Mouse (Mus musculus) adrenal gland, postnatal 14 days (tissue): ENCODE data around the gene Map3k12. TPM values are rescaled to one million over a fixed set of nuclear protein-coding genes. Genes with fewer than 3 reads are reported as not detected.

Experiments used
- DNase-seq: peaks from one replicate; pipeline ENCODE4 v3.0.0; 2021; ENCODE audit warnings: mixed read lengths
- long read RNA-seq, 2 experiments: library from polyadenylated mRNA; stranded (forward); transcript quantifications; one replicate each; pipeline ENCODE4 v2.0.0; 2021
- total RNA-seq: library from RNA; stranded (reverse); gene quantifications from 2 replicates; pipeline ENCODE4 v1.2.3, GENCODE M21; 2021

The Map3k12 gene
- total RNA-seq = 8.2 and 9.4 TPM in 2 replicates
- long read RNA-seq, experiment 1, full-length matches to known transcripts = 2 of 12 reads
- long read RNA-seq, experiment 1, partial matches to known transcripts = 2 of 12 reads
- long read RNA-seq, experiment 1, other reads (novel, unspliced or antisense) = 8 of 12 reads
- long read RNA-seq, experiment 2, full-length matches to known transcripts = 4 of 14 reads
- long read RNA-seq, experiment 2, partial matches to known transcripts = 2 of 14 reads
- long read RNA-seq, experiment 2, other reads (novel, unspliced or antisense) = 8 of 14 reads

- peak; percentile 80 for DNase-seq
Observed at GRCm38 (mm10) chr15:102516728-102517404, at the start of gene Map3k12. Map3k12 (minus strand) TSS chr15:102517064.

GRCm38 (mm10) chr15:102563681-102564080, 46.8 kb upstream of the Map3k12 start:
- no peak for DNase-seq

DNA sequence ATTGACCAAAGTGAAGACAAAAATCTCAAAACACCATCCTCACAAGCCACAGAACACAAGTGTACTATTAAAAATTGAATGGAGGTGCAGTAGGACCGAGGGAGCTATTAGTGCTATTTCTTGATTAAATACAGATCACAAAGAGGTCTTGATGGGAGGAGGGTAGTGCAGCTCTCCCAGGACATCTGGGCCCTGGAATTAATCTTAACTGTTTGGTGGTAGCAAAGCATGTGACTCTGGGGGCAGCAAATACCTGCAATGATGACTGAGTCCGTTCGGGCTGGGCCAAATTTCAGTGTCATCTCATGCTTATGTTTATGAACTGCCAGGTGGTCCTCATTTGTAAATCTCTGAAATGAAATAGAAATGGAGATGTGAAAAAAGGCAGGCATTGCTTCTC, 46.2 kb upstream of the Map3k12 start:
- no peak for DNase-seq

DNA sequence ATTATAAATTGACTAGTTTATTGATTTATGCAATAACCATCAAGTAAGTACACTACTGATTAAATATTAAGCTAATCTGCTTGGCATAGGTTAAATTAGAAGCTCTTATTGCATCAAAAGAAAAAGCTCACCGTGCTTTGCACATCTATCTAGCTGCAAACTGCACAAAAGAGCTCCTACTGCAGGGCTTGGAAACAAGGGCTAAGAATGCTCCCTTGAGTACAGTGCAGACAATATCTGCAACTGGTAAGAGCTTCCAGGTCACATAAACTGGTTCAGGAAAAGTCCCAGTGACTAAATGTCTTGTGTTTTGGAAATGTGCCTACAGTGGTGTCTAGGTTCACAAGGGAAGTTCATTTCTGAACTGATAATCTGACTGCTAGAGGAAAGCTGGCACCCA, 45.6 kb upstream of the Map3k12 start:
- no peak for DNase-seq

- no peak for DNase-seq
Observed at GRCm38 (mm10) chr15:102557580-102557979, 40.7 kb upstream of the Map3k12 start.

DNA sequence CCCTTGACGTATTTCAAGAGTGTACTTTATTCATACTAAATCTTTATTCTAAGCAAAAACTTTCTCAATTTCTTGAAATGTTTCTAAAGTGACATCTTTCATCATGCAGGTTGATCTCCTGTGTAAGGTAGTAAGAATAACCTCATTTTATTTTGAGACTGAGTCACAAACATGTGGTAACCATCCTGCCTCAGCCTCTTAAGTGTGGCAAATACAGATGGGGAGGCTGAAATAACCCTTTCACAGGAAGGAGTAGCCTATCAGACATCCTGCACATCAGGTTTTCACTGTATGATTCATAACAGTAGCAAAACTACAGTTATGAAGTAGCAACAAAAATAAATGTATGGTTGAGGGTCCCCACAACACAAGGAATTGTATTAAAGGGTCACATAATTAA, 38.7 kb upstream of the Map3k12 start:
- DNase-seq = no peak

- DNase-seq = no peak
Observed at GRCm38 (mm10) chr15:102552599-102552998, 35.7 kb upstream of the Map3k12 start.

- peak; percentile 14 for DNase-seq
Observed at GRCm38 (mm10) chr15:102547478-102547877, 30.6 kb upstream of the Map3k12 start.

- DNase-seq = peak; percentile 68
Observed at GRCm38 (mm10) chr15:102546677-102547427, 30.0 kb upstream of the Map3k12 start.

DNA sequence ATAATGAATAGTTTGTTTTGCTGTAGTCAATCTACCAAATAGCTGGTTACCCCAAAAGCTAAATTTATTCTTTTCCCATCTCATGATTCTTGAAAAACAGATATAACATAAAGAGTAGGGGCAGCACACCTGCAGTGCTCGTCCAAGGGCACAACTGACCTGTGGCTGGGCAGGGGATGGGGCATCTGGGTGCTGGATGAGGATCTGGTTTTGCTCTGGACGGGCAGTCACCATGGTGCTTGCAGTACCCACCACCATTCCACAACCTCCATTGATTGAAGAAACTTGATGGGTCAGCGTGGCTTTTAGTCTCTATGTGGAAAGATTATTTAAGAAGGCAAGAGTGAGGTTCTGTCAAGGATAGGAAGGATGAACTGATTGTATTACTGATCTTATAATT, 29.4 kb upstream of the Map3k12 start:
- no peak for DNase-seq

GRCm38 (mm10) chr15:102544801-102545200, 27.9 kb upstream of the Map3k12 start:
- DNase-seq = no peak

DNA sequence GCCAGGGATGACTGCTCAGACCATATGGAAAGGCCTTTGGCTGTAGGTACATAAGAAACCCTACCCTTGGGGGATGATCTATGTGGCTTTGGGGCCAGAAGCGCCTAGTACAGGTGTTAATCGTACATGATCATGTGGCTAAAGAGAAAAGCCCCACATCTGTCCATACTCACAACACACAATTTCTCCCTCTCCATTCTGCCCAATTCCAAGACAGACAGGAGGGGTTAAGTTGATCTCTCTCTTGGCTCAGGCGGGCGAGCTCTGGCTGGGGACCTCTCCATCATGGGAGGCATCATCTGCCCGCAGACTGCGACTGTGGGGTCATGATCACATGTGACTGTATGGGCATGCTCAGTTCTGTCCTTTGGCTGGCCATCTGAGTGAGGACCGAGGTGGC, 17.1 kb upstream of the Map3k12 start:
- no peak for DNase-seq

- no peak for DNase-seq
Observed at GRCm38 (mm10) chr15:102532106-102532900, 15.4 kb upstream of the Map3k12 start.

- no peak for DNase-seq
Observed at GRCm38 (mm10) chr15:102531586-102531985, 14.7 kb upstream of the Map3k12 start.

DNA sequence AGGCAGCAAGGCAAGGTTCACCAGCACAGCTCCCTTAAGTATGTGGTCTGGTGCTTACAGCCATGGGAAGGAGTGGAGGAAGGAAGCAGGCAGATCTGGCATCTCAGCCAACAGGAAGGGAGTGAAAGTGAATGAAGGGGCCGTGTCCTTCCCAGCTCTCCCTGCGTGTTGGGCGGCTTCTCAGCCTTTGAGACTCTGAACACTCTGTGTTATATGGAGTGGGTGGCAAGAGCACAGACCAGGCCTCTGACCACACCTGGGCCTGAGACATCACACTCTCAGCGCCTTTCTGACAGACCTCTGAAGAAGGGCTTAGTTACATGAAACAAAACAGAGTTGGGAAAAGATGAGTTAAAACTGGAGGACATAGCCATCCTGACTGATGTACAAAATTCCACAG, 13.7 kb upstream of the Map3k12 start:
- DNase-seq = no peak

DNA sequence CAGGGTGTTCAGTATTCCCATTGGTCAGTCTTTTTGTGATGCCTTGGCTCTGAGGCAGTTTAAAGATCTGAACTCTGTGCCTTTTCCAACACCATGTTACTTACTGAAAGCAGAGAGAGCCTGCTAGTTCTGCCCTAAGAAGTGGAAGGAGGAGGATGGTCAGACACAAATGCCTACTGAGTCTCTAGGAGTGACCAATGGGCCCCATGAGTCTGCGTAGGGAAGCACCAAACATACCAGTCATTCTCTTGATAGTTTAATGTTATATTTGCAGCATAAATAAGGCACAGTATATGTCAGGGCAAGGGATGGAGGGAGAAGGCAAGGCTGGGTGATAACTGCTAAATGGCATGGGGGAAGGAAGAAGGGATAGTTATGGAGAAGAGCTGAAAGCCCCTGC, 11.5 kb upstream of the Map3k12 start:
- DNase-seq = no peak

DNA sequence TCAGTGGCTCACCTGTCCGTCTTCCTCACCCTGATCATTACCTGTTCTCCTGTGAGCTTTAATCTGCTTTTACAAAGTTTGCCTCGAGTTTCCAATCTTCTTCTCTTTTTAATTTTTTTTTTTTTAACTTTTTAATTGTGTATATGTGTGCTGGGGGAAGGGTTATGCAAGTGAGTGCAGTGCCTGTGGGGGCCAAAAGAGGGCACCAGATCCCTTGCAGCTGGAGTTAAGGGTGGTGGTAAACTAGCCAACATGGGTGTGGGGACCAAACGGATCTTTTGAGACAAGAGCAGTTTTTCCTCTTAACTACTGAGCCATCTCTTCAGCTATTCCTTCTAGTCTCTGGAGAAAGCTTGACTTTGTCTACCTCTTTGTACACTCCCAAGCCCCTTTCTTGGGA, 11.1 kb upstream of the Map3k12 start:
- no peak for DNase-seq

GRCm38 (mm10) chr15:102526111-102527002, 9.5 kb upstream of the Map3k12 start:
- DNase-seq = no peak

DNA sequence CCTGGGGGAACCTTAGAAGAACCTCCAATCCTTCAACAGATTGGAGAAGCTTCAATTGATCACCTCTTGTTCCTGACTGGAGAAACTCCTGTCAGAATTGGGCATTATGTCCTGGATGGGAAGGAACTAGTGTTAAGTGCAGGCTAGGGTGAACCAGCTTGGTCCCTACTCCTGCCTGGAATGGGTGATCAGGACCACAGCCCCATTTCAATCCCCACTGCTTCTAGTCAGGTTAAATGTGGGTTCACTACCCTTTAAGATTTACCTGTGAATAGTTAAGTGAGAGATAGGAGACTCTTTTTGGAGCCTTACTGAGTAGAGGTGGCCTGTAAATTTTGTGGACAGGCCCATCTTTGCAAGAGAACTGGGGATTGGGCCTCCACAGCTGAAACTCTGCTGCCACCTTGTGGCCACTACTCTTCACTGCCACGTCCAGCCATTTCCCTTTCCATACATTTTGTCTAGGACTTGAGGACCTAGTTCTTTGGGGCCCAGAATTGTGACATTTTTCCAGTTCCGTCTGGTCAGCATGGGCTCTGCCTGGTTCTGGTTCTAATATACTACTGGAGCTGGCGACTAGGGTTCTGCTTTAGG, 8.1 kb upstream of the Map3k12 start, which contains the start of gene Npff:
Gene Npff, minus strand, starts transcription at position 51 of the 594 bp plus-strand sequence.
- peak; percentile 86 for DNase-seq

GRCm38 (mm10) chr15:102521480-102521879, 4.6 kb upstream of the Map3k12 start:
- DNase-seq = no peak

GRCm38 (mm10) chr15:102520416-102520815, 3.6 kb upstream of the Map3k12 start:
- DNase-seq = no peak
